Mouse (Mus musculus): Measurements from ENCODE around the gene Gm10135. TPM values are rescaled to one million over a fixed set of nuclear protein-coding genes. Genes with fewer than 3 reads are reported as not detected.

Gm10135 gene
- total RNA-seq (2012; rRNA removed) (not detected in 2 replicates), total RNA-seq (2014; rRNA removed) (not detected in 2 replicates), polyA plus RNA-seq (2012; ENCODE audit: insufficient read length, low read depth) (not detected in 2 replicates)

DNA sequence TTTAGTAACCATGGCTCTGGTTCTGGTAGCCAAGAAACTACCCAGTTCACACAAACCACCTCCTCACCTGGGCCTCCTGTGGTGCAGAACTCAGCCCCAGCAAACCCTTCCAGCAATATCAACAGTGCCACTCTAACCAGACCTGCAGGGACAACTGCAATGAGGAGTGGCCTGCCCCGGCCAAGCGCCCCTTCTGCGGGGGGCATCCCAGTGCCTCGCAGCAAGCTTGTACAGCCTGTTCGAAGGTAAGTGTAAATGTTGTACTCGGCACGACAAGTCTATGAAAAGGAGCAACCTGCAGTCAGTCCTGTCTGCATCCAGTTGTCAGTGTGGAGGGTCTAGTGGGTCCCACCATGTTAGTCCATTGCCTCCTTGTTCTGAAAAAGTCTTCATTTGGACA, at the start of gene Gm10135:
TSS of gene Gm10135 (minus strand) at position 101 of the 400 bp plus-strand sequence.
- H3K4me2 ChIP-seq (ENCODE audit: insufficient read depth, low read depth, poor library complexity, severe bottlenecking) = no peak within 1 kb of the TSS
- no peak within 1 kb of the TSS for H3K27ac ChIP-seq (ENCODE audit: insufficient read depth, low read depth)
- no peaks in the 10 kb centered on the region for H3K9me3 ChIP-seq (replicated peaks; ENCODE audit: low read length)
- DNase-seq (ENCODE audit: extremely low read depth) = no peak
- no peak within 1 kb of the TSS for H3K9ac ChIP-seq (ENCODE audit: insufficient read depth, low read depth)
- no peaks in the 10 kb centered on the region for H3K27me3 ChIP-seq (replicated peaks)
- peaks cover 0 to 60% of the 10 kb centered on the region in 2 experiments for H3K36me3 ChIP-seq (replicated peaks in 1 of 2; ENCODE audit: control insufficient read depth in 1 of 2, insufficient read depth in 1 of 2, low read length in 1 of 2)
- in situ Hi-C loops (cut with MboI; ENCODE audit: low pct_ligation_motif_present, low pct_unique_long_range_greater_than_20kb, low sequenced_read_pairs) (no loop called here), dilution Hi-C loops (cut with MboI; ENCODE audit: extremely low pct_ligation_motif_present, extremely low pct_unique_long_range_greater_than_20kb, low sequenced_read_pairs) (no loop called here)
- H3K4me1 ChIP-seq (ENCODE audit: control insufficient read depth in 1 of 2, insufficient read depth in 2 of 2) = no peaks in the 10 kb centered on the region
- H3K4me3 ChIP-seq (replicated peaks in 1 of 3; ENCODE audit: low read depth in 2 of 3, low read length in 2 of 3, poor library complexity in 1 of 3) = no peak within 1 kb of the TSS
- TF ChIP-seq CTCF (conservative IDR thresholded peaks at IDR 0.05 in 1 of 2, IDR thresholded peaks at IDR 0.05 in 1 of 2; ENCODE audit: low read depth in 2 of 2, low read length in 2 of 2) = no peak
- no peak for TF ChIP-seq EP300 (IDR thresholded peaks at IDR 0.05; ENCODE audit: low read length)
- TF ChIP-seq CHD2 (IDR thresholded peaks at IDR 0.05; ENCODE audit: low read length) = no peak
- TF ChIP-seq BHLHE40 (IDR thresholded peaks at IDR 0.05; ENCODE audit: low read depth, low read length) = no peak
- TF ChIP-seq SMC3 (IDR thresholded peaks at IDR 0.05; ENCODE audit: low read depth, low read length) = no peak
- TF ChIP-seq MAZ (IDR thresholded peaks at IDR 0.05; ENCODE audit: low read depth, low read length) = no peak
- TF ChIP-seq ZNF384 (IDR thresholded peaks at IDR 0.05; ENCODE audit: low read depth, low read length) = no peak
- TF ChIP-seq ETS1 (conservative IDR thresholded peaks at IDR 0.05; ENCODE audit: low read depth, low read length) = no peak
- no peak for TF ChIP-seq KAT2A (IDR thresholded peaks at IDR 0.05; ENCODE audit: insufficient replicate concordance, low read length)
- no peak for TF ChIP-seq TBP (conservative IDR thresholded peaks at IDR 0.05; ENCODE audit: low read depth, low read length)
- TF ChIP-seq PAX5 (IDR thresholded peaks at IDR 0.05; ENCODE audit: low read length) = no peak
- no peak for TF ChIP-seq MYC (IDR thresholded peaks at IDR 0.05; ENCODE audit: low read depth, low read length)
- TF ChIP-seq JUN (IDR thresholded peaks at IDR 0.05; ENCODE audit: insufficient read depth, low read depth, low read length) = no peak
- TF ChIP-seq MAFK (IDR thresholded peaks at IDR 0.05; ENCODE audit: insufficient replicate concordance, low read length) = no peak
- TF ChIP-seq POLR2A (IDR thresholded peaks at IDR 0.05; ENCODE audit: low read depth, low read length) = no peak
- no peak for TF ChIP-seq HCFC1 (IDR thresholded peaks at IDR 0.05; ENCODE audit: low read depth, low read length)
- TF ChIP-seq SIN3A (IDR thresholded peaks at IDR 0.05; ENCODE audit: low read length) = no peak
- H3K79me2 ChIP-seq (replicated peaks; ENCODE audit: control insufficient read depth, extremely low read depth, insufficient read depth, poor library complexity, severe bottlenecking) = no peaks in the 10 kb centered on the region

DNA sequence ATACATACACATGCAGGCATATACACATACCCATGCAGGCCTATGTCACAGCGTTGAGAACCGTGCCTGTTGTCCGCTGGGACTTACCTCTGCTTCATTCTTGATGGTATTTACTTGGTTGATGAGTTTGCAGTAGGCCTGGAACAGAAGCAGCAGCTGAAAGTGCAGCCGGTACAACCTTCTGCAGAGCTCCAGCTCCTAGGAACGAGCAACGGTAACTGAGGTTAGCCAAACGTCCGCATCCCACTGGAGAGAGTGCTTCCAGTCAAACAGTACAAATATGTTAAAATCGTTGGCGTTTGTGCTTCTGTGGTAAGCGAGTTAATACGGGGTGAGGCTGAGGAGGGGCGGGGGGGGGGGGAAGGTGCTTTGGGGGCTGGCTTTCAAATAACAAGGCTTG, 49.3 kb upstream of the Gm10135 start:
- Histone ChIP-seq H3K36me3 (replicated peaks in 1 of 2; ENCODE audit: control insufficient read depth in 1 of 2, insufficient read depth in 1 of 2, low read length in 1 of 2) (peaks cover 28 to 63% of the 10 kb centered on the region in 2 experiments), H3K4me1 (ENCODE audit: control insufficient read depth in 1 of 2, insufficient read depth in 2 of 2) (no peaks in the 10 kb centered on the region), H3K4me2 (ENCODE audit: insufficient read depth, low read depth, poor library complexity, severe bottlenecking) (no peak overlapping the region), H3K27ac (ENCODE audit: insufficient read depth, low read depth) (no peak overlapping the region), H3K9me3 (replicated peaks; ENCODE audit: low read length) (no peaks in the 10 kb centered on the region), H3K79me2 (replicated peaks; ENCODE audit: control insufficient read depth, extremely low read depth, insufficient read depth, poor library complexity, severe bottlenecking) (no peaks in the 10 kb centered on the region), H3K9ac (ENCODE audit: insufficient read depth, low read depth) (no peak overlapping the region), H3K4me3 (replicated peaks in 1 of 3; ENCODE audit: low read depth in 2 of 3, low read length in 2 of 3, poor library complexity in 1 of 3) (no peak overlapping the region), H3K27me3 (replicated peaks) (no peaks in the 10 kb centered on the region)
- TF ChIP-seq POLR2AphosphoS2 (IDR thresholded peaks at IDR 0.05; ENCODE audit: low read depth, low read length) = no peak
- TF ChIP-seq TCF12 (IDR thresholded peaks at IDR 0.05; ENCODE audit: low read depth, low read length) = no peak
- TF ChIP-seq ELF1 (IDR thresholded peaks at IDR 0.05; ENCODE audit: low read depth, low read length) = no peak
- TF ChIP-seq NRF1 (IDR thresholded peaks at IDR 0.05; ENCODE audit: low read depth, low read length) = no peak
- no peak for TF ChIP-seq TBP (conservative IDR thresholded peaks at IDR 0.05; ENCODE audit: low read depth, low read length)
- no peak for TF ChIP-seq CHD2 (IDR thresholded peaks at IDR 0.05; ENCODE audit: low read length)
- no peak for TF ChIP-seq HCFC1 (IDR thresholded peaks at IDR 0.05; ENCODE audit: low read depth, low read length)
- no peak for TF ChIP-seq MYC (IDR thresholded peaks at IDR 0.05; ENCODE audit: low read depth, low read length)
- TF ChIP-seq ZMIZ1 (IDR thresholded peaks at IDR 0.05; ENCODE audit: low read depth, low read length) = no peak
- in situ Hi-C loops (cut with MboI; ENCODE audit: low pct_ligation_motif_present, low pct_unique_long_range_greater_than_20kb, low sequenced_read_pairs) (no loop called here), dilution Hi-C loops (cut with MboI; ENCODE audit: extremely low pct_ligation_motif_present, extremely low pct_unique_long_range_greater_than_20kb, low sequenced_read_pairs) (no loop called here)
- DNase-seq (ENCODE audit: extremely low read depth) = no peak
